Mouse (Mus musculus): ENCODE measurements around the gene 2810408A11Rik.

The 2810408A11Rik gene

DNA sequence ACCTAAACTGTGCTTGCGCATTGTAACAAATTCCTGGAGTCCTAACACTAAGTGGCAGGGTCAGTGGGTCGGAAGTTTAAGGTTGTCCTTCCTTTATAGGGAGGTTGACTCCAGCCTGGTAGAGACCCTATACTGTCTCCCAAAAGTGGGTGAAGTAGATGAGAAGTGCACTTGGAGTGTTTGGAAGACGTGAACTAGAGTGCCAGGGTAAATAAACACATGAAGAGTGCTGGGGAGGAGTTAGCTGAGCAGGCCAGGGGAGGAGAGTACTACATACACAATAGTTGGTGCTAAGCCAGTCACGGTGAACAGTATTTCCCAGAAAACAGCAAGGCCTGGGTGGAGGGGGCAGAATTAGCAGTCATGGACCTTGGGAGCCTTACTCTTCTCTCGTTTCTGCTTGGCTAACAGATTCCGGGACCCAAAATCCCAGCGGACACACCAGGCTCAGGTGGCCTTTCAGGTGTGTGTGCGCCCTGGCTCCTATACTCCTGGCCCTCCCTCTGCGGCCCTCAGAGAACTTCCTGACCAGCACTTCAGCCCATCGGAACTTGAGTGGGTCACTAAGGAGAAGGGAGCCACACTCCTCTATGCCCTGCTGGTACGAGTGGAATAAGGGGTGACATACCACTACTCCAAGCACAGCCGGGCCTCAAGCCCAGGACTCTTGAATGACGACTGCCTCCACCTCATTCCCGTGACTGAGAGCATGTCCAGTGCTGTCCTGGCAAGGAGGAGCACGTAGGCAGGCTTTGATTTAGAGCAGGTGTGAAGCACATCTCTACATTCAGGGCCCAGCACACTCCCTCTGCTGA is 12.1 kb upstream of the 2810408A11Rik start:
- no peak for DNase-seq (ENCODE audit: low spot score in 2 of 2)

DNA sequence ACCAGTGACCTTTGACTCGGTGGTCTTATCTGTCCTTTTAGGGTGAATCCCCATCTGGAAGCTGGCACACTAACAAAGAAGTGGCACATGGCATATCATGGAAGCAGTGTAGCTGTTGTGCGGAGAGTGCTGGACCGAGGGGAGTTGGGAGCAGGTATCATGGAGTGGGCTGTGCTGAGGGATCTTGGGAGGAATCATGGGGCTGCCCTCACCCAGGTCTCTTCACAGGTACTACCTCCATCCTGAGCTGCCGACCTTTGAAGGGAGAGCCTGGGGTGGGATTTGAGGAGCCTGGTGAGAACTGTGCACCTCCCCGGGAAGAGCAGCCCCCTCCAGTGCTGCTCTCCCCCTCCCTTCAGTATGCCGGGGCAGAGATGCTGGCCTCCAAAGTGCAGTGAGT is 10.9 kb upstream of the 2810408A11Rik start:
- no peak for DNase-seq (ENCODE audit: low spot score in 2 of 2)

DNA sequence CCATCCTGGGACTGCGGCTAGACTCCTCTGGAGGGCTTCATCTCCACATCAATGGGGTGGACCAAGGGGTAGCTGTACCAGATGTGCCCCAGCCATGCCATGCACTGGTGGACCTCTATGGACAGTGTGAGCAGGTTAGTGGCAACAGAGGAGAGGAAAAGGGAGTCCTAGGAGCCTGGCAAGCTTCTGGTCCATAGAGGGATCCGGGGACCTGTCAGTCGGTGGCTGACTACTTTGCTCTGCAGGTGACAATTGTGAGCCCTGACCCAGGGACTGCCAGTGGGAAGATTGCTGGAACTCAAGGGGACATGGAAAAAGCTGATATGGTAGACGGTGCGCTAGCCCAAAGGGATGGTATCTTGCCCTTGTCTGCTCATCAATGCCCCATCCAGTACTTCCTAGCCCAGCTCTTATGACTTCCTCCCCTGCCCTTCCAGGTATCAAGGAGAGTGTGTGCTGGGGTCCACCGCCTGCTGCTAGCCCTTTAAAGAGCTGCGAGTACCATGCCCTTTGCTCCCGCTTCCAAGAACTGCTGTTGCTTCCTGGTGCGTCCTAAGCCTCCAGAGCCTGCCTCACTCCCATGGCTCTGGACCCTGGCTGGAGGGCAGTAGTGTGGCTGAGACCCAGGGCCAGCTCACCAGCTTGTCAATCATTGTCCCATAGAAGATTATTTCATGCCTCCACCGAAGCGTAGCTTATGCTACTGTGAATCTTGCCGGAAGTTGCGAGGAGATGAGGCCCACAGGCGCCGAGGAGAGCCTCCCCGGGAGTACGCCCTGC is 10.2 kb upstream of the 2810408A11Rik start:
- no peak for DNase-seq (ENCODE audit: low spot score in 2 of 2)

DNA sequence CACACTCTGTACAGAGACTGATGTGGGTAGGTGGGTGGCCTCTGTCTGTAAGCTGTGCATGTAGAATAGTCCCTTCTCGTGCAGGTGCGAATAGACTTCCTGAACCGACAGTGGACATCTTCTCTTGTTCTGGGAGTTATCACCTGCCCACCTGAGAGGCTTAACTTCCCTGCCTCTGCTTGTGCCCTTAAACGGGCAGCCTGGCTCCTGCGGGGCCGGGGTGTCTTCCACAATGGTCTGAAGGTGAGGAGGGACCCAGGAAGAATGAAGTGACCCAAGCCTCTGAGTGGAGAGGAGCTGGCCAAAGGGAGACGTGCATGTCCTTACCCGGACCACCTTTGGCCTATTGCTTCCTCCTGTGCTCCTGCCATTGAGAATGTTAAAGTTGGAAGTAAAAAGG is 9.4 kb upstream of the 2810408A11Rik start:
- DNase-seq (ENCODE audit: low spot score in 2 of 2), result no peak

DNA sequence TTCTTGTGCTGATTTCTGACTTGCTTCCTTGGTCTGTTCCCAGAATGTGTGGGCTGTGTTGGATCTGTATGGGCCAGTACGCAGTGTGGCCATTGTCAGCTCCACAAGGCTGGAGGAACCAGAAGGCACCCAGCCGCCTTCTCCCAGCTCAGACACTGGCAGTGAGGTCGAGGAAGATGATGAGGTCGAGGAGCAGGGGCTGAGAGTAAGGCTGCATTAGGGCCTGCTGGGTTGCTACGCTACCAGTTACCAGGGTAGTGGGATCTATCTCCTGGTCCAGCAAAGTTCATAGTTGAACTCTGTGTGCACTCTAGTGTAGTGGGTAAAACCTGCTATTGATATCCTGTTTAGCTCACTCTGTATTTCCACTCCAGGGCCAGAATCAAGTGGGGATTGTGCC is 8.4 kb upstream of the 2810408A11Rik start:
- DNase-seq (ENCODE audit: low spot score in 2 of 2), result no peak

DNA sequence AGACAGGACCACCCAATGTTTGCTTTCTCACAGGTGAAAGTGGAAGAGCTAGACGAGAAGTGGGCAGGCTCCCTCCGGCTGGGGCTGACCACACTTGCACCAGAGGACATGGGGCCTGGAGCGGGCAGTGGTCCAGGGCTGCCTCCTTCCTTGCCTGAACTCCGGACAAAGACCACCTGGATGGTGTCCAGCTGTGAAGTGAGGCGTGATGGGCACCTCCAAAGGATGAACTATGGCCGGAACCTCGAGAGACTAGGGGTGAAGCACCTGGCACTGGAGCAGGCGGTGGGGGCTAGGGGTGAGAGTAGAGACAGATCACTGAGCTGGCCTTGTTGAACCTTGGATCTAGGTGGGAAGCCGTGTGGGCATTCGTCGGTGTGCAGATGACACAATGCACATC is 7.9 kb upstream of the 2810408A11Rik start:
- DNase-seq (ENCODE audit: low spot score in 2 of 2), result no peak

DNA sequence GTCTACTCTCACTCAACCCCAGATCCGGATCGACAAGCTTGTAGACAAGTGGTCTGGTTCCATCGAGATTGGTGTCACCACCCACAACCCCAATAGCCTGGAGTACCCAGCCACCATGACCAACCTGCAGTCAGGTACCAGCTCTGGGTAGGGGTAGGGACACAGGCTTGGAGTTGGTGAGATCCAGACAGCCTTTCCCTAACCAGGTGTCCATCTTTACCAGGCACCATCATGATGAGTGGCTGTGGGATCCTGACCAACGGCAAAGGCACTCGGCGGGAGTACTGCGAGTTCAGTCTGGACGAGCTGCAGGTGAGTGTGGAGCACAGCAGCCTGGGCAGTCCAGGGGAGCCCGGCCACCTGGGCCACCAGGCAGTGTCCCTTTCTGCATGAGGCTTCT is 3.5 kb upstream of the 2810408A11Rik start:
- DNase-seq (ENCODE audit: low spot score in 2 of 2), result no peak

DNA sequence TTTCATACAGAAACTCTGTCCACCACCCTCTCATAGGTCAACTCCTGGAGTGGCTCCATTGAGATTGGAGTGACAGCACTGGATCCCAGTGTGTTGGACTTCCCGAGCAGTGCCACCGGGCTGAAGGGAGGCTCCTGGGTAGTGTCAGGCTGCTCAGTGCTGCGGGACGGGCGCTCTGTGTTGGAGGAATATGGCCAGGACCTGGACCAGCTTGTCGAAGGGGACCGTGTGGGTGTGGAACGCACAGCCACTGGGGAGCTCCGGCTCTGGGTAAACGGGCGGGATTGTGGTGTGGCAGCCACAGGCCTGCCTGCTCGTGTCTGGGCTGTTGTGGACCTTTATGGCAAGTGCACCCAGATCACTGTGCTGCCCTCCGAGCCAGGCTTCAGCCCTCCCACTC is 2.2 kb upstream of the 2810408A11Rik start:
- DNase-seq (ENCODE audit: low spot score in 2 of 2), result no peak

DNA sequence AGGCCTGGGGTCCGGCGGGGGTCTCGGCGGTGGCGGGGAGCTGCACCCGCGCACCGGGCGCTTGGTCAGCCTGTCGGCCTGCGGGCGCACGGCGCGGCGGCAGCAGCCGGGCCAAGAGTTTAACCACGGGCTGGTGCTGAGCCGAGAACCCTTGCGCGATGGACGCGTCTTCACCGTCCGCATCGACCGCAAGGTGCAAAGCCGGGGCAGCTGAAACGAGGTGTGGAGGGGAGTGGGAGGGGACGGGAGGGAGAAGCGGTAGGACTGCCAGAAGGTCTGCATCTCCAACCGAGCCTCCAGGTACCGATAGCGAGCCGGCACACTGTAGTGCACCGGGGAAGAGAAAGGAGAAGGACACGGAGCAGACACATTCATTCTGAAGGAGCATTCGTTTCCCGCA is 1.2 kb upstream of the 2810408A11Rik start:
- DNase-seq (ENCODE audit: low spot score in 2 of 2), result peak in 1 of 2 experiments; percentile 27

DNA sequence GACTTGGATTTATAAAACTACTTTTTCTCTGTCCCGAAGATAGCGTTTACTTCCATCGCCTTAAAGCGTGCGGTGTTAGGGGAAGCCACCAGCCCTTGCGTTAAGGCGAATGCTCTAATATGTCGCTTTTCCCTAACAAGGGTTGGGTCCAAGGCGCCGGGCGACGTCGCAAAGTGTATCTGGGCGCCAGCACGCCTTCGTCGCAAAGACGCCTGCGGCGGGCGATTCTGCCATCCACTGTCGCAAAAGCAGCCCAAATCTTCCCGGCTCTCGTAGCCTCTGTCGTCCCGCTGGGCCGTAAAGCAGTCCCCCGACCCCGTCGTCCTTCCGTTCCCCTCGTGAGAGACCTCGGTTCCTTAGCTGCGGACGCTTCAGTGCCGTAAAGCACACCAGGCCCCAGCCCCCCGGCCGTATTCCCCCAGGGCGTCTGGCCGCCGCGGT is 639 bp upstream of the 2810408A11Rik start:
- DNase-seq (ENCODE audit: low spot score in 2 of 2), result peak; percentile 97 to 98

DNA sequence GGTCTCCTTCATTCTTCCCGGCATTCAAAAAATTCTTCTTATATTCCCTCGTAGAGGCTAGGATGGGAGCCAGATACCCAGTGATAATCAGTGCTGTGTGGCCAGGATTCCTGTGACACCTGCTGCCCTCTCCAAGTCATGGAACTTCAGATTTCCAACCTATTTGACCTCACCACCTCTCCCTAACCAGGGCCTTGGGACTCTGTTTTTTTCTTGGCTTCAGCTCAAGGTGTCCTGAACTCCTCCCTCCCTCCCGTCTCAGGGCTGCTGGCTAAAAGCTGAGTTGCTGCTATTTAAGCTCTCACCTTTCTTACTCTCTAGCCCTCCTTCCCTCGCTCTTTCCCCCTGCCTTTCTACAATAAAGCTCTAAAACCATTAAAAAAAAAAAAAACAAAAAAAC is 917 bp downstream of the 2810408A11Rik start:
- DNase-seq (ENCODE audit: low spot score in 2 of 2), result no peak

DNA sequence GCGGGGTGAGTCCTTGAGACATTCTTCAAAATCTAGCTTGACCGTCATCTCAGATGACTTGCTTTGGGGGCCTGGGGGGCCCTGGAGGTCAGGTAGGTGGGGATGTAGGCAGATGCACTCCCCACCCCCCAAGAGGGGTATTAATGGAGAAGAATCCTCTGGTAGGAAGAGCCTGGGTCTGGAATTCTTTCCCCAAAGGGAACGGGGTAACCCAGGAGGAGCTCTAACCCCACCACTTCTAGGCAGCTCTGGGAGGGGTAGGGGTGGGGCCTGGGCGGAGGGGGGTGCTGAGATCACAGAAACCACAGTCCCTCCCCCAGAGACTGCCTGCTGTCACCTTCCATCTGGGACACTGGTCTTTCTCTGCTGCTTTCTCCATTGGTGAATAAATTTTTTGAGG is 5.5 kb downstream of the 2810408A11Rik start, which contains the start of gene Acap1:
Acap1 (minus strand) TSS at position 249 of the 400 bp plus-strand sequence.
- DNase-seq (ENCODE audit: low spot score in 2 of 2), result no peak

DNA sequence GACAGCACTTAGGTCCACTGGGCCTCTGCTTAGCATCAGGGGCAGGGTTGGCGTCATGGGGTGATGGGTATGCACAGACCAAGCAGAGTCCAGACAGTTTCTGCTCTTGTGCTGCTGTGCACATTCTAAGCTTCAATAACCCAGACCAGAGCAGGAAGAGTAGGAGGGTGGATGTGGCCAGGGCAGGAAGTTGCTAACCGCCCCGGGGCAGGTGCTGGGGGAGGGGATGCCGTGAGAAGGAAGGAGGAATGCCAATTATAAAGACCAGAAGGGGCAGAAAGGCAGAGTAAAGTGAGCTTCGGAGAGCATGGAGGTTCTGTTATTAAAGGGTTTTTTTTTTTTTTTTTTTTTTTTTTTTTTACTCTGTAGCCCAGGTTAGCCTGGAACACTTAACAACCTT is 6.1 kb downstream of the 2810408A11Rik start:
- no peak for DNase-seq (ENCODE audit: low spot score in 2 of 2)

DNA sequence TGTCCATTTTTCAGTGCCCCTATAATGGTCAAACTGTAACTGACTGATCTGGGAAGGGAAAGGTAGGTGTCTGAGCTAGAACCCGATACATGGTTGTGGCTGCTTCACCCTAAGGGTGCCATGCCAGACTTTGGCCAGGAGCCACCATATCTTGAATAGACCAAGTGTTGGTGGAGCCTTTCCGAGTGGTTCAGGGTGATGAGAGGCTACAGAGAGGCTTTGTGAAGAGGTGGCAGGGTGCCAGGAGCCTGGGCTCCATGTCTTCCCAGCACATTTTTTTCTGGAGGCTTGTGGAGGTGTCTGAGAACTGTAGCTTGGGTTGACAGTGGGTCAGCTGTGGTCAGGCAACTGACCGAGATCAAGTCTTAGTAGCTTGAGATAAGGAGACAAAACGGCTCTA is 9.3 kb downstream of the 2810408A11Rik start:
- DNase-seq (ENCODE audit: low spot score in 2 of 2), result no peak

DNA sequence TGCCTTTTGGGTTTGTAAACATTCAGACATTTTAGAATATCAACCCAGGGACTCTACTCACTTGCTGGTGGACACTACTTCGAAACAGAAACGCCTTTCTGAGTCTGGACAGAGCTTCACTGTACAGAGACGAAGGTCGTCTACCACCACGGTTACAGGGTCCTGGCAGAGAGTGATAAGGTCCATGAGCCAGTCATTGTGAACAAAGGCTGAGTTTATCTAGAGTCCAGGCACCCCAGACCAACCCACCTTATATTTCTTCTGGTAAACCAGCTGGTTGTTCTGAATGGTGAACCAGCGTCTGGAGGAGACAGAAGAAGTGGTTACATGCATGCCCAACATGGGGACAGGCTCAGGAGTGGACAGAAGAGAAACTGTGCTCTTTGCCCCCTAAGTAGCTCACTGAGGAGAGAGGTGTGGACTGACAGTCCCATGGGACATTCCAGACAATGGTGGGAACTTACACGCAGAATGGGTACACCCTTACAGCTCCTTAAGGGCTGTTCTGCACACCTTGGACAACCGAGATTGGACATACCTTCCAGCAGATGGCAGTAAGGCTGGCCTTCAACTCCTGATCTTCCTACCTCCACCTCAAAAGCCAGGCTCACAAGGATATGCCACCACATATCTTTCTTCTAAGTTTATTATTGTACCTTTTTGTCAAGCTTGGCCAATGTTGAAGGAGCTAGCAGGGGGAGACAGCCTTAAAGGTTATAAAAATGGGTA is 13.7 kb downstream of the 2810408A11Rik start:
- no peak for DNase-seq (ENCODE audit: low spot score in 2 of 2)

DNA sequence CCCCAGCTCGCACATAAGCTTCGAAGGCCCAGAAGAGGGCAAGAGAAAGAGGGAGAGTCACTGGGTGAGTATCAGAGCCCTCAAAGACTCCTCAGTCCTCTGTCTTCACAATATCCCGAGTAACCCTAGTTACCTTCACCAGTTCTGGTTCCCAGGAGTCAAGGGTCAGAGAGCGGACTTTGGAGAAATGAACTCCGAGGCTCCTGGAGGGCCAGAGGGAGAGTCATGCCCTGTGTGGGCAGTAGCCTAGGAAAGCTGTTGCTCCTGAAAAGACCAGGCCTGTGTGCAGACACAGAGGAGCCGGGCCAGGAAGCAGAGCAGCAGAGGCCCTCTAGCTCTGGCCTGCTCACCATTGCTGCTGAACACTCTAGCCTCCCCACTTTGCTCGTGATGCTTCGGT is 16.1 kb downstream of the 2810408A11Rik start:
- DNase-seq (ENCODE audit: low spot score in 2 of 2), result no peak

DNA sequence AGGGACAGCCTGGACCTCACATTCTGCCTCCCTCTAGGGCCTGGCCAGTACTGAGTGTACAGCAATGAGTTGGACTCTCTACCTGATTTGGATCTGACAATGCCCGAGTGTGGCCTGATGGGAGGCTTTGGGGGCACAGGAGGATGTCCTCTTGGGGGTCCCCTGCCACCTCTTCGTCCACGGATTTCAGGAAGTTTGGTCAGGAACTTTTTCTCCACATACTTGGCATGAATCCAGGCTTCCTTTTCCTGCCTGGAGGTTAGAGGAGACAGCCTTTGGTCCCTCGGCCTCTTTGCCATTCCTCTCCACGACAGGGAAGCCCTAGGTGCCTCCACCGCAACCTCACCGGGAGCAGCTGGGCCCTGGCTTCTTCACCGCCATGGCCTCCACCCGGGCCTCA is 16.5 kb downstream of the 2810408A11Rik start:
- peak in 1 of 2 experiments; percentile 26 for DNase-seq (ENCODE audit: low spot score in 2 of 2)

DNA sequence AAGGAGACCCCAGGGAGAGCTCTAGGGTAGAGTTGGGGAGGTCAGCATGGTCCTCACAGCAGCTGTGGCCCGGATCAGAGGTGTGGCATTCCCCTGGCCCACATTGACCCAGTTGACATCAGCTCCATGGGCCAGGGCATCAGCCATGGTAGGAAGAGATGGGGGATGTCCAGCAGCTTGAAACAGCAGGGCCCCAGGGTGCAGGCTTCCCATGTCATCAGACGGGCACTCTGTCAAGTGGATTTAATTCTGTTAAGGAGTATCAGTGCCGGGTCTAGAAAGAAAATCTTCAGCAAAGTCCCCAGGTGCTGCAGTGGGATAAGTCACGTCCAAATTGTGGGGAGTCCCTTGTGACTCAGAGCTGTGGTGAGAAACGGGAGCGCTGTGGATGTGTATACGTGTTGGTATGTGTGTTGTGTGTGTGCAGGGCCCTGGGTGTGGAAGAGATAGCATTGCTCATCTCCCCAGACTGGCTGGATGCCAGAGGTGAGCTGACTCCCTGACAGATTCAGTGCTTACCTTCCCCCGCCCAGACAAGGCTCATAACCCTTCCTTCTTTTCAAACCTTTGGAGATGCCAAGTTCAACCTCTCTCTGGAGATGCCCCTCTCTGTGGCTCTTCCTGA is 17.1 kb downstream of the 2810408A11Rik start:
- no peak for DNase-seq (ENCODE audit: low spot score in 2 of 2)

DNA sequence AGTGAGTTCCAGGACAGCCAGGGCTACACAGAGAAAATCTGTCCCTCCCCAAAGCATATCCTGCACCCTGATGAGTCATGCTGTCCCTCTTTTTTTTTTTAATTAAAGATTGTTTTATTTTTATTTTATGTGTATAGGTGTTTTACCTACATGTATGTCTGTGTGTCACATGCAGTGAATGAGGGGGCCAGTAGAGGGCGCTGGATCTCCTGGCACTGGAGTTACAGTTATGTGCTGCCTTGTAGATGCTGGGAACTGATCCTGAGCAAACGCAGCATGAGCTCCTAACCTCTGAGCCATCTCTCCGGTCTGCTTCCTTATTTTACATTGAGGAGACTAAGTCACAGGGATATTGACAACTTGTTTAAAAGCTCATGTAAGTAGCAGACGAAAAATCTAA is 17.7 kb downstream of the 2810408A11Rik start:
- DNase-seq (ENCODE audit: low spot score in 2 of 2), result no peak

DNA sequence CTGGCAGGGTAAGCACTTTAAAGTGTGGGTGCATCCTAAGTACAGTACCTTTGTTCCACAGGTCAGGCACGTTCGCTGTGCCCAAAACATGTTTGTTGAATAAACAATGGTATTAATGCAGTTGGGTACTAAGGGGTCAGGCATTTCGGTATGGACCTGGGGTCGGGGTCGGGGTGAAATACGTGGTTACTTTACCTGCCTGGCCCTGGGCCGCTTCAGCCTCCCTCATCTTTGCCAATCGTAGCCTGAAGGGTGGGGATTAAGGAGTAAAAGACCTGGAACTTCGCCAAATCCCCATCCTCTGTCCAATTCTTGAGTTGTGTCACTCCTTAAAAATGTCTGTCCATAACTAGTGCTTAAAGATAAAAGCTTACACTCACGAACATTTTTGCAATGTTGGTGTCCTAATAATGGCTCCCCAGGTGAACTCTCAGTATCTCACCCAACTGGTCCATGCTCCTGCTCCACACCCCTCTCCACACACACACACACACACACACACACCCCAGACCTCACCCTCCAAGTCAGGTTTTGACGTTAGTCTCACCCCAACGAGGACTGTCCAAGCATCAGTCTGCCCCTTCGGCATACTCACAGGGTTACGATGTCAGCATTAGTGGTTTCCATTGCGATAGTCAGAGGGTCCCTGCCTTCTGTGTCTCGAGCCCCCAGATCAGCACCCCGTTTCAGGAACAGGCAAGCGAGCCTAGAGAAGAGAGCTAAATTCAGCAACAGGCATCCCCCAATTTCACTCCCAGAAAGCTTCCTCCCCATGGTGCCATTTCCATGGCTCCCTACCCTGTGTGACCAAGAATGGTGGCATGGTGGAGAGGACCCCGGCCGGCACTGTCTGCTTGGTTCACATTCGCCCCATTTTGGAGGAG is 18.8 kb downstream of the 2810408A11Rik start:
- no peak for DNase-seq (ENCODE audit: low spot score in 2 of 2)

All from heart, adult 9 months (tissue).